In genomic region chr15:60822803-60823619, GRCm38 (mm10) we compare ENCODE assay signal across 8 mouse cellular contexts. TPM values are rescaled to one million over a fixed set of nuclear protein-coding genes. Genes with fewer than 3 reads are reported as not detected.
A peak's percentile ranks its signal among the peaks of the same experiment; 100 is the strongest.
DNase-seq lines count a peak whose midpoint lies in the region; ATAC-seq lines count a peak whose summit lies in the region.

No protein-coding gene starts in this region.

- peaks cover 52% of the 10 kb centered on the region for H3K4me1 ChIP-seq in limb, embryonic 10.5 days
- peaks cover 8% of the 10 kb centered on the region for H3K4me1 ChIP-seq in midbrain, embryonic 11.5 days (ENCODE audit: control insufficient read depth, insufficient read depth, low read length)

- peak; percentile 81 for DNase-seq in adrenal gland, postnatal 10 days
- DNase-seq in embryo, embryonic 9.5 days (ENCODE audit: extremely low spot score) = peak; percentile 80
- peak; percentile 97 for DNase-seq in heart, adult 11 months
- DNase-seq in kidney, adult 11 months = peak; percentile 81
- peak; percentile 82 for DNase-seq in limb, embryonic 10.5 days (ENCODE audit: low spot score)
- peak; percentile 97 for DNase-seq in midbrain, embryonic 11.5 days (ENCODE audit: low spot score, missing footprints)
- peak; percentile 75 for DNase-seq in right cerebral cortex, postnatal 4 days
- DNase-seq in yolk sac, embryonic 10.5 days (ENCODE audit: low spot score) = peak; percentile 76

- no peaks in the 10 kb centered on the region for H3K27me3 ChIP-seq in limb, embryonic 10.5 days (ENCODE audit: low read depth, poor library complexity, severe bottlenecking)
- peaks cover 4% of the 10 kb centered on the region; the same call in 1 of the 2 replicates for H3K27me3 ChIP-seq in midbrain, embryonic 11.5 days (ENCODE audit: control insufficient read depth, insufficient read depth, low read length)

- peak; percentile 80 for ATAC-seq in midbrain, embryonic 11.5 days (ENCODE audit: low FRiP score)

- H3K27ac ChIP-seq in limb, embryonic 10.5 days = peak overlapping the region; percentile 87
- no peak overlapping the region for H3K27ac ChIP-seq in midbrain, embryonic 11.5 days (ENCODE audit: low read depth, low read length)

- H3K9me3 ChIP-seq in limb, embryonic 10.5 days (replicated peaks) = no peaks in the 10 kb centered on the region
- H3K9me3 ChIP-seq in midbrain, embryonic 11.5 days (ENCODE audit: control insufficient read depth, low read length) = no peaks in the 10 kb centered on the region

- peak overlapping the region; percentile 100 for H3K4me2 ChIP-seq in midbrain, embryonic 11.5 days

- H3K36me3 ChIP-seq in limb, embryonic 10.5 days = no peaks in the 10 kb centered on the region
- H3K36me3 ChIP-seq in midbrain, embryonic 11.5 days (ENCODE audit: control insufficient read depth, insufficient read depth, low read length) = no peaks in the 10 kb centered on the region

- under 1% methylated on average over 68 of the region's 68 CpGs for WGBS in limb, embryonic 10.5 days
- under 1% methylated on average over 68 of the region's 68 CpGs for WGBS in midbrain, embryonic 11.5 days

- peak overlapping the region; percentile 66 for H3K9ac ChIP-seq in midbrain, embryonic 11.5 days (ENCODE audit: low read length)

- peak overlapping the region; percentile 79 for H3K4me3 ChIP-seq in limb, embryonic 10.5 days
- H3K4me3 ChIP-seq in midbrain, embryonic 11.5 days (ENCODE audit: low read depth, low read length) = peak overlapping the region; percentile 58

RNA-seq across cellular contexts. Expression of gene Fam84b, which starts 30.6 kb away (rescaled TPM):
- 10 to 100 TPM; 16.7 to 20.5 TPM for total RNA-seq in adrenal gland, postnatal 10 days (2021)
- polyA plus RNA-seq in limb, embryonic 10.5 days (2016; fragmentation: Nextera tagmentation; extraction: Ambion mirVana) = 7.4 and 7.5 TPM in 2 replicates
- polyA plus RNA-seq in midbrain, embryonic 11.5 days (2014; fragmentation: Nextera tagmentation; extraction: Ambion mirVana) = 8.4 and 8.7 TPM in 2 replicates
